Mouse (Mus musculus) erythroid progenitor cell, adult 5-6 weeks (primary cell): Measurements from ENCODE around the gene Mctp1. TPM values are rescaled to one million over a fixed set of nuclear protein-coding genes. Genes with fewer than 3 reads are reported as not detected.
"Not testable (repeated sequence)": the region's sequence is repeated elsewhere in the genome, so short reads cannot be mapped to it uniquely, and the experiment has no call there.

Experiments
- ATAC-seq: replicated peaks from 2 replicates; pipeline ENCODE4 v1.8.0; 2016; ENCODE audit warnings: moderate number of reproducible peaks, mild to moderate bottlenecking, moderate TSS enrichment, inconsistent platforms; ENCODE audit not compliant: poor library complexity, low FRiP score, severe bottlenecking
- total RNA-seq, 2 experiments: library from RNA; stranded (forward) in 1 of 2; stranded (reverse) in 1 of 2; fragments of 150-400 nt in 1 of 2; fragments of 186-747, 209-891 nt in 1 of 2; gene quantifications; 2 replicates each; pipeline versions ENCODE4 v1.2.3 to v1.2.4; 2015 to 2017; ENCODE audit warnings: low replicate concordance in 2 of 2

Gene Mctp1
- total RNA-seq, 2 experiments from 2014 or later, result 8.0 to 11.0 TPM

DNA sequence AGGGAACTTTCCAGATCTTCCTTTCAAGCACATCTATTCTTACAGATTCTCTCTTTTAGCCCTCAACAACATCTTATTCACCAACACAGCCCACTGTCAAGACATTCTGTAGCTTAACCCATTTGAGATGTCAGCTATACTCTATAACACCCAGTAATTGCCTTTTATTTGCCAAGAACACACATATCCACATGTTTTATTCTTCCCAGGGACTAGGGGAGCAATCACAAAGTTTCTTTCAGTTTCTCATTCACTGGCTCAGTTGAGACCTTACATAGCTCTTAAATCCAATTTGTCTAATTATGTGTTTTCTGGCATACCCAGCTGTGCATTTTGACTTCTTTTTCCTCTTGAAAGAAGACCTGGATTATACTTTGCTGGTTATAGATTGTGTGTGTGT lies 508.7 kb downstream of the Mctp1 start:
- ATAC-seq, result no peak

DNA sequence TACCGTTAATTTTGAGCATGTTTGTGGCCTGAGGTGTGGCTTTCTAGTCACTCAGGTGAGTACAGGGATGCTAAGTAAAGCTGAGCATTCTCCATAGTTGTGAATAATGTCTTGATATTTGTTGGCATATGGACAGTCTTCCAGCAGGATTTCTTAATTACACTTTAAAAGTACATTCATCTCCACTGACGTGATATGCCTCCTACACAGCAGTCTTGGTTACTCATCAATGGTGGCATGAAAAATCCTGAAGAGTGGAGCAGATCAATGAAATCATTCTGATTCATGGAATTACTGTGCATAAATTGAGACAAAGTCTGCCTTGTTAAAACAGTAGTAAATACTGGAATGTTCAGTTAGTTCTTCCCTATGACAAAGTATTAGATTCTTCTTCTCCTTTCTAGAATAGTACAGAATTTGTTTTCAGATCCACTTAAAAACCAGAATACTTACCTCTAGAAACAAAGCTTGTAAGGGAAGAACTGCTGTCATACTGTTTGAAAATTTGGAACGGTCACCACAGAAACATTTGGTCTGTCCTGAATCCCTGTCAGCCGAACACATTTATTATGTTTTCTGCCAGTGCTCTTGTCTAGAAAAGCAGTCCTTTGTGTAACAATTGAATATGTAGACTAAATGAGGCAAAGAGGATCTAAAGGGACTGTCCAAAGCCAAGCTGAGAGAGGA lies 511.6 kb downstream of the Mctp1 start:
- no peak for ATAC-seq

DNA sequence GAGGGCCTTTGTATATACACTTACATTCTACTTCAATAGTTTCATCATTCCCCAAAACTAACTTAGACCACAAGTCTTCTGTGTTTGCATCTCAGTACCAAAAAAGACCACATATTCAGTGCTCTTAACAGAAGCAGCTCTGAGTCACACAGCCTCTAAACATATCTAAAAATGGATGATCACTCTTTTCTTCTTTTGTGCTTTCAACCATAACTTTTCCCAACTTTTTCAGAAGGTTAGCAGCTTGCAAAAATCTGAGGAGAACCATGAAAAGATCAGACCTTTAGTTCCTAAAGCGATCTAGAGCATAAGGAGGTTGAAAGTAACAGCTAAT lies 512.1 kb downstream of the Mctp1 start:
- no peak for ATAC-seq

DNA sequence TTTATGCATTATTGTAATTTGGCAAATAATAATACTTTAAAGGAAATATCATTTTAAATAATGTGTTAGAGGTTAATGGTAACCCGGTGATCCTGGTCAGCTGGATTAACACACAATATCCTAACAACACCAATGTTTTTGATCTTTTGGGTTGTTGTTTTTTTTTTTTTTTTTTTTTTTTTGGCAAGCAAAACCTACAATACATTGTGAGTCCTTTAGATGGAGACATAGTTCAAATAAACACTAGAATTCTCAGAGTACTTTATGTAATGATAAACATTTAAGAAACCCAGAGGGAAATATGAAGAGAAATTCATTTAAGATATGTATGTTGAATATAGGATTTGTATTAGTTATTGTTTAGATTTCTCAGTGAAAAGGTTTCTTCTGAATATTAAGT lies 534.0 kb downstream of the Mctp1 start:
- ATAC-seq, result no peak

- ATAC-seq, result no peak
Measured at GRCm38 (mm10) chr13:76926851-76927250, 542.5 kb downstream of the Mctp1 start.

GRCm38 (mm10) chr13:76927875-76928440 lies 543.6 kb downstream of the Mctp1 start:
- ATAC-seq, result no peak

- no peak for ATAC-seq
Measured at GRCm38 (mm10) chr13:76929152-76929551, 544.8 kb downstream of the Mctp1 start.

GRCm38 (mm10) chr13:76932933-76933332 lies 548.6 kb downstream of the Mctp1 start:
- no peak for ATAC-seq

- ATAC-seq, result no peak
Measured at GRCm38 (mm10) chr13:76949234-76949633, 564.9 kb downstream of the Mctp1 start.

DNA sequence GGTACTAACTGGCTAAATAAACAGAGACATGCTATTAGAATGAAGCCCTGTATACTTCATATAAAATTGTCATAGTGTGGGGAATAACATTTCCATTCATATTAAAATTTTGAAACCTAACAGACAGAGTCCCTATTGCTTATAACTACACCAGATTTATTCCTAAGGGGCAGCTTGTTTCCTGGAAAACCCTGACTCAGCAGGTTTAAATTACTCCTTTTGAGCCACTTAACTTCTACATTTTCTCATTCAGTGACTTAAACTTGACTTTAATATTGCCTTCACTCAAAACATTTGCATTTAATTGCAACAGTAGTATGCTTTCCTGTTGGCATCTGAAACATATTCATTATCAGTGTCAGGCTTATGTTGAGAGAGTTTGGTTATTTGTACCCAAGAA lies 583.3 kb downstream of the Mctp1 start:
- ATAC-seq, result no peak

DNA sequence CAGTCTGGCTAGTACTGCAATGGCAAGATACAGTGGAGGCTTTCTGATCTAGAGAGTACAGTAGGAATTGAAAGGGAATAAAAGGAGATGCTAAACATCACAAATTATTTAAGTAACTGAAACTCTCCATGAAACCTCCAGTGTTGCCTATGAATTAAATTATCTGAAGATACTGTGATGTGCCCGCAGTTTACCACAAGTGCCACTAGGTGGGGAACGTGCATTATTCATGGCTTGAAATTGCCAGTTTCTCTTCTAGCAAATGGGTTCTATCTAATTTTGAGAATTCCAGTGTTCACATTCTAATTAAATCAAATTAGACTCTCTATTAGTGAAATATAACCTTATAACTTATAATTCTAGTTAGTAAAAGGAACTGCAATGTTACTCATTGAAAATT lies 585.1 kb downstream of the Mctp1 start:
- no peak for ATAC-seq

DNA sequence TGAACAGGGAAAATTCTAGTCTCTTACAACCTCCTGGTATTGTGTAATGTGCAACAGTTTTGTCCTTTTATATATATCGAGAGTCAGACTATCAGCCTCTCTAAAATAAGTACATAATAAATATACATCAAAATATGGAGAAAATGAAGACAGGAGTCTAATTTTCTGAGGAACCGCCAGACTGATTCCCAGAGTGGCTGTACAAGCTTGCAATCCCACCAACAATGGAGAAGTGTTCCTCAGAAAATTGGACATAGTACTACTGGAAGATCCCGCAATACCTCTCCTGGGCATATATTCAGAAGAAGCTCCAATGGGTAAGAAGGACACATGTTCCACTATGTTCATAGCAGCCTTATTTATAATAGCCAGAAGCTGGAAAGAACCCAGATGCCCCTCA lies 586.7 kb downstream of the Mctp1 start:
- ATAC-seq, result not testable (repeated sequence)

DNA sequence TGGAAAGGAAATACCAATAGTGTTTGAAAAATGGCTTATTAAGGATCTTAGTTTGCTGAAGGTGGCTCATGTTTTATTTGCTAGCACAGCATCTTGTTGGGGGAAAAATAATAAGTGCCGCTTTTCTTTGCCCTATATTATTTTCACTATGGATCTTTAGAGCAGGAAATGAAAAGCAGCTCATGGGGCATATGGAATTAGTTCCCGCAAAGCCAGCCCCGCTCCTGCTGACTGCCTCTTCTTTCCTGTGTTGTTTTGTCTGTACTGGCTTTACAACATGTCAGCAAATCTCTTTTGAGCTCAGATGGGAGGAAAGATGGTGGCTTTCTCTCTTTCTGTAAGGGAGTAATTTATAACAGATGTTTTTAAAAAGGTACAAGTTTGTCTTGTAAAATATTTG lies 618.3 kb downstream of the Mctp1 start:
- no peak for ATAC-seq

GRCm38 (mm10) chr13:77003684-77004083 lies 619.3 kb downstream of the Mctp1 start:
- ATAC-seq, result no peak

GRCm38 (mm10) chr13:77018851-77019250 lies 634.5 kb downstream of the Mctp1 start:
- no peak for ATAC-seq

DNA sequence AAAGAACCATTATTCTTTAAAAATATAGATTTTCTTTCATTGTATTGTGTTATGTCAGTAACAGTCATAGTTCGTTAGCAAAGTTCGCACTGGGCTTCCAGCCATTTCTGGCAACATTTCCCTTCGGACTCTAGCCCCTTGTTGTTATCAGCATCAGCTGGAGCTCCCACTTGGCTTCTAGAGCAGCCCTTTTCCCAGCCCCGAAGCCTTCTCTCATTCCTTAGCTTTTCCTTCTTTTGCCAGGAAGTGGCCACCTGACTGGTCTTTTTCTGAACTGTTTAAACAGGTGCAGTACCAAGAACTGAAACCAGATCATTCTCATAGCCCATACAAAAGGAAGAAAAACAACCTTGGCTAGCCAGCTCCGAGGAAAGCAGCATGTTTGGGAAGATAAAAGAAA lies 645.3 kb downstream of the Mctp1 start:
- ATAC-seq, result no peak

- no peak for ATAC-seq
Measured at GRCm38 (mm10) chr13:77043375-77043774, 659.0 kb downstream of the Mctp1 start.

DNA sequence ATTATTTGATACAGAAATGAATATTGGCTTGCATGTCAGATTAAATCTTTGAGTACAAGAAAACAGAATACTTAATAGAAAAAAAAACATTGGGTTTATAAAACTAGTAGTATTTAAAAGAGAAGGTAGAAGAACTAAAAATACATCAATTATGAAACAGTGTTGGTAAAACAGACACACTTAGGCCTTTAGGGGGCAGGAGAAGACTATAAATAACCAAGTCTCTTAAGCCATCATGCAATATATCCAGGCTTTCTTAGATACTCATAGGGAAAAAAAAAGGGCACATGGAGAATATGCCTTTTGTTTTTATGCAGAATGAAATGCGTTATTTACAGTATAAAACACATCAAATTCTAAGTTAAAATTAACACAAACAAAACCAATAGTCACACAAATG lies 661.0 kb downstream of the Mctp1 start:
- ATAC-seq, result no peak

DNA sequence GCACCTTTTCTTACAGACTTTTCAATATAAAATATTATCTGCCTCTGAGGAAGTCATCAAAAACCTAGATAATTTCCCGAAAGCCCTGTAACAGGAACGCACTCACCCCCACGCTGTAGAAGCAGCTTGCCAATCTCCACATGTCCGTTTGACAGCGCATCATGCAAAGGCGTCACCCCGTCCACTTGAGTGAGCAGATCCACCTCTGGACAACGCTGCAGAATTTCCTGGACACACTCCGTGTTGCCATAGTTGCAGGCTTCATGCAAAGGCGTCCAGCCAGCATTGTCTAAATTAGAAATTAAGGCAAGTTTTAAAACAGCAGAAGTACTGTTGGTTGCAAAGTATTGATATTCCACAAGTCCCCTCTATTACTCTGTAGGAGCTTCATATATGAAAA lies 662.1 kb downstream of the Mctp1 start:
- ATAC-seq, result no peak

GRCm38 (mm10) chr13:77047179-77047931 lies 663.0 kb downstream of the Mctp1 start:
- ATAC-seq, result no peak

DNA sequence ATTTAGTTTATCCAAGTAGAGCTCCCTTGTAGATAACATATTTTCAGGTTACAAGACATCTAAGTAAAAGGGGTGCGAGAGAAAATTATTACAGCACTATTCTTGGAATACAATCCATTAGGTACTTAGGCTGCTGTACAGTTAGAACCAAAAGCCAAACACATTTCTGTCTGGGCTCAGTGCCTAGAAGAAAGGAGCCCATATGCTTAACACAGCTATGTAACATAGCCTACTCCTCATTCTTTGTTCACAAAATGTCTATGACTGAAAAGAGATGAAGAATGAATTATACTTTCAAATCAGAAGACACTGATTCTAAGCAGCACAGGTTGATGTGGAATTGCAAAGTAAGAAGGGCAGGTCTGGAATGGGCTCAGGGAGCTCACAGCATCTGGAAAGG lies 664.1 kb downstream of the Mctp1 start:
- no peak for ATAC-seq
